Mouse (Mus musculus): ENCODE data around the gene Gpd2.

GRCm38 (mm10) chr2:57297226-57297625, 59.8 kb downstream of the Gpd2 start:
- TF ChIP-seq CTCF (IDR thresholded peaks at IDR 0.05; ENCODE audit: control insufficient read depth, insufficient read depth, insufficient replicate concordance, low read depth, low read length) (no peak), POLR2A (IDR thresholded peaks at IDR 0.05; ENCODE audit: control insufficient read depth, low read depth, low read length) (no peak)
